Mouse (Mus musculus) olfactory bulb, adult 2 months (tissue): Measurements from ENCODE around the gene Mllt3.

Experiments used
- CTCF ChIP-seq: fragments of 200-500 bp; IDR thresholded peaks from 2 replicates; pipeline ENCODE4 v1.5.1; 2012; ENCODE audit warnings: low read depth, mild to moderate bottlenecking, low read length, moderate library complexity; ENCODE audit not compliant: insufficient read depth
- POLR2A ChIP-seq: fragments of 200-500 bp; IDR thresholded peaks from 2 replicates; pipeline ENCODE4 v1.6.1; 2012; ENCODE audit warnings: mild to moderate bottlenecking, low read depth, low read length, moderate library complexity; ENCODE audit not compliant: insufficient read depth

GRCm38 (mm10) chr4:87859148-87859547, 174.0 kb downstream of the Mllt3 start:
- TF ChIP-seq CTCF (no peak), POLR2A (no peak)
